Mouse (Mus musculus) adipocyte (in vitro differentiated cells): ENCODE measurements at regions not wholly inside any gene's neighbourhood (a gene's known extent, or its start where the extent isn't known, plus 50 kb on each side); places are given as distances from the start of the nearest gene placed in this dataset.
A peak's percentile ranks its signal among the peaks of the same experiment; 100 is the strongest.
"Not testable (repeated sequence)": the region's sequence is repeated elsewhere in the genome, so short reads cannot be mapped to it uniquely, and the experiment has no call there.

Experiments used
- DNase-seq: peaks from one replicate; pipeline ENCODE4 v3.0.0-alpha.2; 2016; ENCODE audit warnings: low spot score

DNA sequence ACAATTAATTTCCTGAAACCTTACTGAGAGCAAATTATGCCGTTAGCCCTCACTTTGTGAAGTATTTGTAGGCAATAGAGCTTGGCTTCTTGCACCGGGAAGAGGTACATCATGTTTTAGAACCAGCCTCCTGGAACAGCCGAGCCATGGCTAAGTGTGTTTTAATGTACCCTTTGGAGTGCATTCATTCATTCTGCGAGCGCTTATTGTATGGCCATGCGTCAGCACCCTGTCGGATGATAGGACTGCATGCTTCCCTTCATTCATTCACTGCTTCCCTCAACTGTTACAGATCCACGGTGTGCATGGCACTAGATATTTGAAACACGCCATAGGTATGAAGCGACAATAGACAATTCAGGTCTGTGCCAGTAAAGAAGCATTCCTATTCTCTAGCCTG is 409.4 kb upstream of the Ercc4 start:
- DNase-seq, result no peak

GRCm38 (mm10) chr16:12703818-12704590 is 405.5 kb upstream of the Ercc4 start:
- DNase-seq, result no peak

DNA sequence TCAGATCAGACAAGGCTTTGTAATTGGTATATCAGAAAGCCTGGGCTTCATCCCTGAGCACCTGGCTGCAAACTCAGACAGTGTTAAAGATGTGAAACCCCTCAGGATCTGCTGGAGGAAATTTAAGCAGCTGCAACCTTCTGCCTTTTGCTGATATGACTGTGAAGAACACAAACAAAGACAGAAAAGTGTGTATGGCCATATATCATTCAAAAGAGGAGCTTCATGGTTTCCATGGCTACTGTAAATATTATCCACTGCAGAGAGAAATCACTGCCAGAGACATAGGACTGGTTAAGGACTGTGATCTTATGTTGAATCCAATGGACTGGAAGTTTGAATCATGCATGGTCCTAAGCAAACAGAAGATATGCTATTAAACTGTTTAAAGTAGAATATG is 402.6 kb upstream of the Ercc4 start:
- no peak for DNase-seq

- DNase-seq, result not testable (repeated sequence)
Measured at GRCm38 (mm10) chr16:12721368-12721767, 388.1 kb upstream of the Ercc4 start.

GRCm38 (mm10) chr16:12726043-12726442 is 383.4 kb upstream of the Ercc4 start:
- DNase-seq, result no peak

GRCm38 (mm10) chr16:12730167-12730730 is 379.2 kb upstream of the Ercc4 start:
- DNase-seq, result not testable (repeated sequence)

DNA sequence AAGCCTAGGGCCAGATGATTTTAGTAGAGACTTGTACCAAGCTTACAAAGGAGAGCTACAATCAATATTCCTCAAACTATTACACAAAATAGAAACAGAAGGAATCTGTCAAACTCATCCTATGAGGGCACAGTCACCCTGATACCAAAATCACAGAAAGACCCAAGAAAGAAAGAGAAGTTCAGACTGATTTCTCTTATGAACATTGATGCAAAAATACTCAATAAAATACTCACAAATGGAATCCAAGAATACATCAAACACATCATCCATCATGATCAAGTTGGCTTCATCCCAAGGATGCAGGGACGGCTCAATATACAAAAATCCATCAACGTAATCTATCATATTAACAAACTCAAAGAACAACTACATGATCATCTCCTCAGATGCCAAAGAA is 377.9 kb upstream of the Ercc4 start:
- DNase-seq, result no peak

DNA sequence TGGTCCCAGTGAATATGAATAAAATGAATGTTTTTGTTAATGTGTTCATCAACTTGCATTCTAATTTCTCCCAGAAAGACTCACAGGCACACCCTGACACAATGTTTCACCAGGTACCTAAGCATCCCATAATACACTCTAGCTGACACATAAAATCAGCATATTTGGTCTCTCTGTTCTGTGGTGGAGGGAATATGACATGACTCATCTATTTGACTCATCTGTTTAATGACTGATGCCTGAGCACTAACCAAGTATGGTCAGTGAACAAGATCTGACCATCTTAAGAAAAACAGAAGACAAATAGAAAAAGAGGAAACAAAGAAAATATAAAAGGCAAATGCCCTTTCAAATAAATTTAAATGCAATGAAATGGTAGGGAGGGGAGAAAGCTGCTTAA is 367.0 kb upstream of the Ercc4 start:
- DNase-seq, result no peak

- DNase-seq, result no peak
Measured at GRCm38 (mm10) chr16:12753181-12753580, 356.3 kb upstream of the Ercc4 start.

GRCm38 (mm10) chr16:12754361-12754760 is 355.1 kb upstream of the Ercc4 start:
- DNase-seq, result no peak

- no peak for DNase-seq
Measured at GRCm38 (mm10) chr16:12758594-12758993, 350.9 kb upstream of the Ercc4 start.

GRCm38 (mm10) chr16:12764166-12764565 is 345.3 kb upstream of the Ercc4 start:
- DNase-seq, result no peak

DNA sequence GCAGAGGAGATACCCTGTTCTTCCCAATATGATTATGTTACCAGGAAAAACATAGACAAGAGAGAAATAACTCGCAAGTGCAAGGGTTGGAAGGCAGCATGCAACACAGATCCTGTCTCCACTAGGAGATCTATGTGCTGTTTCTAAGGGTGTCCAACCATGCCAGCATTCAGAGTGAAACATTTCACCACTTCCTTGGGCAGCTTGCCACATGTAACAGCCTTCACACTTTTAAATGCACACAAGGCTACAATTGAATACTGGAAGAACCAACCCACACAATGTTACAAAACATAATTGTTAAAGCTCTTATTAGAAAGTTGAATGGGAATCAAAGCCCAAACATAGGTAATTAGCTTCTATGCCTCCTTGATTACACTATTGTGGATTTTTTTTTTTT is 344.9 kb upstream of the Ercc4 start:
- peak; percentile 7 for DNase-seq

- no peak for DNase-seq
Measured at GRCm38 (mm10) chr16:12766846-12767245, 342.6 kb upstream of the Ercc4 start.

DNA sequence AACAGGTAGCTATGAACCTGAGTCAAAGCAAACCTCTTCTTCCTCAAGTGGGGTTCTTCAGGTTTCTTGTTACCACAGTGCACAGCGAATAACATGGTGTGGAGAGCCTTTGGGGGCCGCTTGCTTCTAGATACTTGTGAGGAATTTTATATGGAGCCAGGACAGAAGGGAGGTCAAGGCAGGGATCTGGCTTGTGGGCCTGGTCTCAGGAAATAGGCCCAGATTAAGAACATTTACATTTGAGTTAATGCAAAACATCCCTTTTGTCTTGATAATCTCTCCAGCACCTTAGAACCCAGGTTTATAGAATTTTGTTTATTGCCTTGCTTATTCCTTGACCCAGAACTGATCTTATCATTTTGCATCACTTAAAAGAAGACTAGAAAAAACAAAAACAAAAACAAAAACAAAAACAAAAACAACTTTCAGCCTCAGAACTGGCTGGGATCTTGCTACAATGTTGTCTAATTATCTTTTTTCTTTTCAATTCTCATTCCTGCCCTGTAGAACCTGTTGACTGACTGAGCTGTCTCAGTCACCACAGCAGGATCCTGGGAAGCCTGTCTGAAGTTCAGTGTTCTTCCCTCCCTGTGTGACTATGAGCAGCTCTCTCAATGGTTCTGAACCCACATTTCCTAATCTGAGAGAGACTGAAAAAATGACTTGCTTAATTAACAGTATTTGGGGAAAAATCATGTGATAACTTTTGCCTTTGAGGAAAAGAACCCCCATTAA is 341.2 kb upstream of the Ercc4 start:
- DNase-seq, result no peak

GRCm38 (mm10) chr16:12770482-12770881 is 339.0 kb upstream of the Ercc4 start:
- DNase-seq, result no peak

- no peak for DNase-seq
Measured at GRCm38 (mm10) chr16:12772535-12772934, 336.9 kb upstream of the Ercc4 start.

GRCm38 (mm10) chr16:12775876-12776275 is 333.6 kb upstream of the Ercc4 start:
- no peak for DNase-seq

GRCm38 (mm10) chr16:12779079-12779478 is 330.4 kb upstream of the Ercc4 start:
- no peak for DNase-seq

DNA sequence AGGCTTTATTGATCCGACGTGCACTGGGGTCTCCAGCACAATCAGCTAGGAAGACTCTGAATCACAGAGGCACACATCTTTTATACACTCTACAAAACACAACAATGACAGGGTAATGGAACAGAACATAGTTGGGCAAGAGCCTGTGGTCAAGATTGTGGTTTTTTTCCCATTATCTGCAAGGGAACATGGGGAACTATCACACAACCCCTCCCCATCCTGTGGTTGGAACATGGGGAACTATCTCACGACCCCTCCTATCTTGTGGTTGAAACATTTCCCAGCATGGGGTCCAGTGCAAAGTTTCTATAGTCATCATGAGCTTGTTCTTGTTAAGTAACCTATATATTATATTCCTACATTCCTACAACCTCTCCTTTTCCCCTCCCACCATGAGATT is 328.8 kb upstream of the Ercc4 start:
- no peak for DNase-seq

- no peak for DNase-seq
Measured at GRCm38 (mm10) chr16:12785828-12786227, 323.7 kb upstream of the Ercc4 start.

GRCm38 (mm10) chr16:12798523-12798922 is 311.0 kb upstream of the Ercc4 start:
- no peak for DNase-seq

GRCm38 (mm10) chr16:12800181-12800580 is 309.3 kb upstream of the Ercc4 start:
- DNase-seq, result no peak
